Mouse (Mus musculus) embryo, embryonic 10.5 days (tissue): ENCODE measurements around the gene Gpr162.

ENCODE experiments used
- DNase-seq: peaks from one replicate; pipeline ENCODE4 v3.0.0-alpha.2; 2015; ENCODE audit warnings: low spot score

Gene Gpr162

DNA sequence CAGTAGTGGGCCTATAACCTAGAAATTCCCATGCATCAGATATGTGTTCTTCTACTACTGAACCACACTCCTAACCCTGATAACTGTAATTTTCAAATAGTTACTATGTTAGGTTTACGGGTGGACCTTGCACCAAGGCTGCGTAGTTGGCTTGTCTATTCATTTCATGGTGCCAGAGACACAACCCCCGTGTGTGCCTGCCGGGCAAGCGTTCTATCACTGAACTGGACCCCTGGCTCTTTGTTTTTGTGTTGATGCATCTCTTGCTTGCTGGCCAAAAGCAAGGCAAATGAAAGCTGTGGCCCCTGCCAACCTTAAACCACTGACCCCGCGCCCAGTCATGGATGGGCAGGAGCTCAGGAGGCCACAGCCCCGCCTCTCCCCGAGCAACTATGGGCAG is 18.0 kb upstream of the Gpr162 start:
- no peak for DNase-seq

DNA sequence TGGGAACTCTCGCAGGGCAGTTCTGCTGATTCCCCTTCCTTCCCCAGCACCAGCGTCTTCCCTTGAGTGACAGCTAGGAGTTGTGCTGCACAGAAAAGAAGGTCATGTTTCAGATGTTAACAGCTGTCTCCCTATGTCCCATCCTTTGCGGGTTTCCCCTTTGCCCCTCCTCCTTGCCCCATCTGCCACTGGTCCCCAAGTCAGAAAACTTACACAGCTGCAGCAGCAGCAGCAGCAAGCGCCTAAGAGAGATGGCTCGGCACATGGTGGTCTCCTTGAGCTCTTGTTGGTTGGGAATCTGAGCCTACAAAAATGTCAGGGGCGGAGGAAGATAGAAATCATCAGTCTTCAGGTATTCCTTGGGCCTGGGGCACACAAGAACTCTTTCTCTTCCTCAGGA is 15.6 kb upstream of the Gpr162 start:
- no peak for DNase-seq

DNA sequence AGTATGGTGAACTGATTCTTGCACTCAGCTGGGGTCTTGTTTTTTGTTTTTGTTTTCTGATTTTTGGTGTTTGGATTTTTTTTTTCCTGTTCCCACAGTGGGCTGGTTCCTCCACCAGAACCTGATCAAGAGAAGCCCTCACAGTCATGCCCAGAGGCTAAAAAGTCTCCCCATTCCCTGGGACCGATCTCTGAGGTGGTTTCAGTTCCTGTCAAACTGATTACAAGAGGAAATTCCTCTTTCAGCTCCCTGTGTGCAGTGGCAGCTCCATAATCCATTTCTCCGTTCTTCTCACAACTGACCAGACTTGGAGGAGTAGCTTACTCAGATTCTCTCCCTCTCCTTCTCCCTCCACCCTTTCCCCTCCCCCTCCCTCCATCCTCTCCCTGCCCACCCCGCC is 10.6 kb upstream of the Gpr162 start:
- no peak for DNase-seq

DNA sequence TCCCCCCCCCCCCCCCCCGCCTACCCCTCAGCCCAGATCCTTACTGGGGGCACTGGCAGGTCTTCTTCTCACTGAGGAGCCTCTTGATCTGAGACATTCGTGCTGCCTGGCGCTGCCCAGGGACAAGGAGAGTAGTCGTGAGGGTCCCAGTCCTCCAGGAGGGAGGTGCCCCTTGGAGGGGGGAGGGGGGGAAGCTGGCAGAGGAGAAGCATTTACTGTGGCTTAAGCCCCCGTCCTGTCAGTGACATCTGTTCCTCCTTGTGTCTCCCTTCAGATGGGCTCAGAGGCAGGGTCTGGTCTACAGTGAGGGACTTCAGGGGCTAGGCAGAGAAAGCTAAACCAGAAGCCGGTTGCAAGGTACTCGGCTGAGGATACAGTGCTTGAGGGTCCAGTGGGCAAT is 2.8 kb upstream of the Gpr162 start:
- no peak for DNase-seq

DNA sequence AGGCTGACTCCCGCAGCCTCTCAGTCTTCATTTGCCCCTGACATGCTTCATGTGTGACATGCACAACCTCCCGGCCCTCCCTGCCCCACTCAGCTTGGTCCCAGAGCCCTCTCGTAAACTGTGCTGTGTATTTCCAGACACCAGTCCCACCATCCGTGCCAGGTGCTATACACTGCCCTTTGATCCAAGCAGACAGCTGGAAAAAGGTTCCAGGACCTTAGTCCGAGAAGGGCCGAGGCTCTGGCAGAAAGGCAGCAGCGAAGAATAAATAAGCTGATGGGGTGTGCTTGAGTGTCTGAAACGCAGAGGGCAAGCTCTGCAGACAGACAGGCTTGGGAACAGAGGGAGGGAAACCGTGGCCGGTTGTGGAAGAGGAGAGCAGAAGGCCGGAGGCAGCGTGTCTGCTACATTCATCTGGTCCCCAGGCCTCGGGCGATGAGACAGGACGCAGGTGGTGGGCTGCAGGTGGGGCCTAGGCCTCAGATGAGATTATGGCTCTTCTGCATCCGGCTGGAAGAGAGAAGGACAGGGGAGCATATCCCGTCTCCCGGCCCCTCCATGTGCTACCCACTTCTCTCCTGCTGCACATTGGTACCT is 2.1 kb upstream of the Gpr162 start:
- no peak for DNase-seq

DNA sequence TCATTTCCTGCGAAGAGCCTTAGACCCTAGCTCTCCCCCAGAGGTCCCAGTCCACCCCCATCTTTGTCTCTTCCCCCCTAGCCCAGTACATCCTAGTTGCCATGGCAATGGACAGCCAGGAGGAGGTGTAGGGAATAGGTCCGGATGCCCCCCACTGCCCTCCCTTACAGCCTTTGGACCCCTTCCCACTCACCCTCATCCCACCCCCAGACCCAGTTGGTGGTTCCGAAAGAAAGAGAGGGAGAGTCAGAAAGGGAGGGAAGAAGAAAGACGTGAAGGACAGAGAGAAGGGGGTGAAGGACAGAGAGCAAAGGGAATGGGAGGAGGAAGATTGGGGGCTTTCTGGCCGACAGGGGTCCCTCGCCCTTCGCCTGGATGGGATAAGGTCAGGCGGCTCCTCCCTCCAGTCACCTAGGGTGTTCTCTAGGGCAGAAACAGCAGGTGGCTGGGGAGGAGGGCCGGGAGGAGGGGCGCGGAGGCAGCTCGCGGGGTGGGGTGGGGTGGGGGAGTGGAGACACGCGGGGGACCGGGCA is 592 bp downstream of the Gpr162 start:
- peak; percentile 55 for DNase-seq

DNA sequence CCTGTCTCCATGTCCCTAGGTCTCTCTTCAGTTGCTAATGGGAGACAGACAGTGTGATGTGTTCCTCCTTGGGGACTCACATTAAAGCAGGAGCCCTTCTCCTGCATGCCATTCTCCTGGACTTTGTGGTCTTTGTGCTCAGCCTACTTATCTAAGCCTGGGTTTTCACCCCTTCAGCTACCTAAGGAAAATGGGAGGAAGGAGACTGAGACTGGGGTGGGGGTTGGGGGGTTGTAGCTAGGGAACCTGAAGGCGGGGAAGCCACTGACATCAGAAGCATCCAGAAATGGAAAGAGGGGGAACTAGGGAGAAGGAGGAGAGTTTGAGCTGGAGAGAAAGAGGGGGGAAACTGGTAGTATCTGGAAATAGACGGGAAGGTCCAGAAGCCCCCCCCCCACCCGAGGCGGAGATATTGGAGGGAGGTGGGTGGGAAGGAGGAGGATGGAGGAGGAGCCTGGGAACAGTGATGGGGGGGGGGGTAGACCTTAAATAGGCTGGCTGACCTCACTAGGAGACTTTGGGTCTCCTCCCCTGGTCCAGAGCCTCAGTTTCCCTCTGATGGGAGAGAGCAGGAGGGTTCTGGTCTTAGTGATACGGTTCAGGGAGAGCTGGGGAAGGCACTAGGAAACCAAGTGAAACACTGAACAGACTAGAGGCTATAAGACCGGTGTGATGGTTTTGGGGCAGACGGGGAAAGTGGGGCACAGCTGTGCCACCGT is 1.2 kb downstream of the Gpr162 start:
- no peak for DNase-seq

DNA sequence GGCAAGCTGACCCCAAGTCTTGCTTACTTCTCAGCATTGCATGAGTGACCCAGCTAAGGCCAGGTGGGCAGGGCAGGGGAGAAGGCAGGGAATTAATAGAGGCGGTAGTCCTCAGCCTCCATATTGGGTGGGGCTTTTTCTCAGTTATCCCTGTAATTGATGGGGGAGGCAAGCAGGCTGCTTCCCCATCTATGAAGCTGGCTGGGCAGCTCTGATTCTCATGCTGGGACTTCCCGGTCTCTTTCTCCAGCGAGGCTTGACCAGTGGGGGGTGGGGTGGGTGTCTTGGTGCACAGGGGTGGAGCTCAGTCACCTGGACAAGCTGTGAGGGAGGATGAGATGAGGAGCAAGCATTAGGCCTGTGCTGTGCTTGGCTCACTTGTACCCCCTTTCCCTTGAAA is 2.0 kb downstream of the Gpr162 start:
- DNase-seq = no peak

DNA sequence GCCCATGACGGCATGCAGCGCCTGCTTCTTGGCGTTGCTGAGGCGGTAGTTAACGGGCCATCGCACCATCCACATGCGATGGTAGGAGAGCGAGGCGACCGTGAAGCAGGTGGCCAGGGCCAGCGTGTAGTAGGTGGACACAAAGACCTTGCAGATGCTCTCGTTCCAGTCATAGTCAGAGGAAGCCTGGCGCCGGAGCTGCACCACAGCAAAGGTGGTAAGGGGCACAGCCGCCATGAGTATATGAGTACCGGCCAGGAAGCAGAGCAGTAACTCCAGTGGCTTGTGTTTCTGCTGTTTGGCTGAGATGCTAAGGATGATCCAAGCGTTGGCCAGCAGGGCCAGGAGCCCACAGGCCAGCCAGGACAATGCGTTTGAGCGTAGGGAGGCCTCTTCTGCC is 2.5 kb downstream of the Gpr162 start:
- DNase-seq = no peak

DNA sequence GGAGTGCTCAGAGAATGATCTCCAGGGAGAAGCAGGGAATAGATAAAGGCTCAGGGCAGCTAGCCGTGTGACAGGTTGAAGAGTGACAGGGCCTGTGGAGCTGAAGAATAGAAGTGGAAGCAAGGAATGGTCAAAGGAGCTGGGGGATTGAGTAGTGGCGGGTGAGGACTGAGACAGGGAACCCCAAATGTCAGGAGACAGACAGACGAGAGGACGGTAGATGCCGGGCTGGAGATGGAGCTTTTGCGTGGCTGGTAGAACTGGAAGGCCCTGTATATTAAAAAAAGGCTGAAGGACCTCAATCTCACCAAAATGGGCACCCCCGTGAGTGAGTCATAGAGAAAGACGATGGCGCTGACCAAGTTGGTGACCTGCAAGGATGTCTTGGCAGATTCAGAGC is 3.3 kb downstream of the Gpr162 start:
- DNase-seq = no peak

DNA sequence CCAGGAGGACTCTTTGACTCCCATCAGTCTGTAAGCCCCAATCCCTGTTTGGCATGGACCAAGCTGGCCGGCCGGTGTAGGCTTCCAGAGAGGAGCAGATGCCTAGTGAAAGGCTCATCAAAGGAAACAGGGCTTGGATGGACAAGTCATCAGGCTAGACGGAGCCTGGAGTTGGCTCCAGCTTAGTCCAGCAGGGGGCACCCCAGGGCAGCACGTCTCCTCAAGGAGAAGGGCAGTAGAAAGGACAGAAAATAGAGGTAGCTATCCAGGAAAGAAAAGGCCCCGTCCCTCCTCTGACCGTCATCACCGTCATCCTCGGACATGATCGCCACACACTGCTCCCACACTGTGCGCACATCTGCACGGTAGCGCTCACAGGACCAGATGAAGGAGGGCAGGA is 4.1 kb downstream of the Gpr162 start:
- peak; percentile 90 for DNase-seq

DNA sequence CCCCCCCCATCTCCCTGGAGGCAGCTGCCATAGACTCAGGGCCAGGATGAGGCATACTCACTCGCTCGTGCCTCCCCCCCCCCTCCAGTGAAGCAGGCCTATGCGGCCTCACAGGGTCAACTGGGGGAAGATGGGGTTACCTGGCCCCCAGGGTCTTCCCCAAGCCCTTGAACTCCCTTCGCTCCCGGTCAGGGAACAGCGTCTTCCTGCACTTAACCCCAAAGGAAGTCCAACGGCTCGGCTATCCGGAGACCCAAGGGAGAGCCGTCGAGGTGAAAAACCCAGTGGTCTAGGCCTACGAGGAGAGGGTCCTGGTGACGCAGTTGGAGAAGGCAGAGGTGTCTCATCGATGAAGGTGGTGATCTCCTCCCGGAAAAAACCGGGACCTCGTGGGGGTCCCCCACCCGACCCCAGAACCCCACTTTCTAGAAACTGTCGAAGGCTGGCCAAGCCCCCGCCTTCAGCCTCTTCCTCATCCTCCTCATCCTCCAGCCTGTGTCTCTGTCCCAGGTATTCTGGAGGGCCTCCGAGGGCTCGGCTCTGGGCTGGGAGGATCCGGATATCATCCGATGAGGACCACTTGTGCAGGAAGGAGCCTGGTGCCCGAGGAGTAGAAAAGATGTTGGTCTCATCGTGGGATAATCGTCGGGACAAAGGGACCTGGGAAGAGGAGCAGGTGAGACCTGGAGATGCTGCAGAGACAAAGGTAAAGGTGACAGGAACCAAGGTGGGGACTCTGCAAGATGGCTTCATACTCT is 5.0 kb downstream of the Gpr162 start:
- DNase-seq = no peak

DNA sequence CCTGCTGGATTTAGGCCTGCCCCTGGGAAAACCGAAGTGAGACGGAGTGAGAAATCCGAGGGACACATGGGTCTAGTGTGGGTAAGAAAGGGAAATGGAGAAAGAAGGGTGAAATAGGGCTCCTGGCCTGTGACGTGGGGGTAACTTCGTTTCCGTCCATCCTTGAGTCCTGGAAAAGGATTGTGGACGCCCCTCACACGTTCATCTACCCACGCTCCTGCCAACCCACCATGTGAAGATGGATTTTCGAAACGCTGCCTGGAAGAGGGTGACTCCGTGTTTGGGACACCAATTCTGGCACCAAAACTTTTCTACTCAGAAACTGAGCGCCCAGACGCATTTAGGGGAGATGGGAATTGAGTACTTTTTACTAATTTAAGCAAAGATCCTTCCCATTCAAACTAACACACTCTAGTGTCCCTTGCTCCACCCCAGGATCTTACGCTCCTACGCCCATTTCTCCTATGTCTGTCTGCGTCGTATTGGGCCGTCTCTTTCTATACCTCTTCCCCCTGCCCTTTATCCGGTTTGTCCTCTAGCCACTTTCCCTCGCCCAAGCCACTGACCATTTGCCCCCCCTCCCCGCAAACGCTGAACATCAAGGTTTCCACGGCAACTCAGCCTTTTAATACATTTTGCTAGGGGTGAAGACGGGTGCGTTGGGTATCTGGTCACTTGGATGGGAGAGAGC is 5.8 kb downstream of the Gpr162 start:
- DNase-seq = peak; percentile 63

DNA sequence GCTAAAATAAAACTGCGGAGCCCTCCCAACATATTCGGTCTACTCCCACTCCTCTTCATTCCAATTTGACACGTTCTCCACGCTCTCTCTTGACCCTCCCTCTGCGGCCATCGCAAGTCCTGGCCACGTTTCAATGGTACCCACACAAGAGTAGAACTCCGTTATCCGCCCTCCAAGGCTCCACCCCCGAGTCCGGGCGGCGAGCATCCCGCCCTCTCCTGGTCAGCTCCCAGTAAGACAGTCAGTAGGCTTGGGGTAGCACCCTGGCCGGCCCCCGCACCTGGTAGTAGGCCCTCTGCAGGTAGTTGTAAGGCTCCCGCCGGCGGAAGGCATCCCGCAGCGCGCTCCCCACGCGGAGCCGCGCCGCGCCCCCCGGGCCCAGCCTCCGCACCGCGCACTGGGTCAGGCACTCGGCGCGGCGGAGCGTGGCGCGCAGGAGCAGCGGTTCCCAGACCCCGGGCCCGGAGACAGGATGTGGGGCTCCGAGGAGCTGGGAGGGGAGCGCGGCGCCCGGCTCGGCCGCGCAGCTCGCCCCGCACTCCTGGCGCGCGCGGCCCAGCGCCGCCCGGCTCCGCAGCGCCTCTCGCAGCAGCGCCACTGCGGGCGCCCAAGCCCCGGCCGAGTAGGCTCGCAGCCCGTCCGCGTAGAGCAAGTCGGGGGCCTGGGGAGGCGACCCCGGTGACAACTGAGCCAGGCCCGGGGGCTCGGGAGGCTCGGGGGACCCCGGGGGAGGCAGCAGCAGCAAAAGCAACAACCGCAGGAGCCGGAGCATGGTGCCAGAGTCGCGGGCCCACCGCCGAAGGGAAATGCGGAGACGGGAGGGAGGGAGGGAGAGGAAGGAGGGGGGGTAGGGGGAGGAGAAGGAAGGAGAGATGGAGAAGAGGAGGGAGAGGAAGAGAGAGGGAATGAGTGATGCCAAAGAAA is 6.6 kb downstream of the Gpr162 start, which contains the start of gene P3h3:
TSS of gene P3h3 (minus strand) at position 837 of the 924 bp plus-strand sequence.
- peak; percentile 93 for DNase-seq

DNA sequence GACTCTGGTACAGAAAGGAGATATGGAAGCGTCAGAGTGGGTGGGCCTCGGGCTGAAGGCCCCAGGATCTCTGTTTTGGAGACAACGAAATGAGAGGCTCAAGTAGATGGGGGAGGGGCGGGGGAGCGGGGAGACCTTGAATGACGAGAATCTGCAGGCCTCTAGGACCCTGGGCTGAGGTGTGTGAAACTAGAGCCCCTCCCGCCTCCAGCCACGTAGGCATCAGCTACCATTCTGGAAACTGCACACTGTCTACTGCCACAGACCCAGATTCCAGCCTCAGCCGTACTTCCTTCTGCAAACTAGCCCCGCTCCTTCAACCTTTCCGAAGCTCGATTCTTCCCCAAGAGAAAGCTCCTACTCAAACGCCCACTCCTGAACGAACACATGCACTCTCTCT is 7.5 kb downstream of the Gpr162 start:
- DNase-seq = peak; percentile 84

DNA sequence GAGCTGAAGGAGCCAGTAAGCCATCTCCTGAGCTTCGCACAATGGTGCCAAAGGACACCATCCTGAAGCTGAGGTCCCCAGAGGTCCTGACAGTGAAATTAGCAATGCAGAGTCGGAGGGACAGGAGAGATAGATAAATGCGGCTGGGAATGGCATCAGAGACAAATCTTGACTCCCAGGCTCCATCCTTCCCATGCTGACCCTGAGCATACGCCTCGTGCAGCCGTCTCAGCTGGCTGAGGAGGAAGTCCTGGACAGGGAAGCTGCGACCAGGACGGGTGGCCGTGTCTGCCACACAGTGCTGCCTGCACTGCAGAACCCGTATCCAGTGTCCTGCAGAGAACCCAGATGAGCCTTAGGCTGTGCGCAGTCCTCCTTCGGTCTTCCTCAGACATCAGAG is 9.1 kb downstream of the Gpr162 start:
- DNase-seq = no peak

DNA sequence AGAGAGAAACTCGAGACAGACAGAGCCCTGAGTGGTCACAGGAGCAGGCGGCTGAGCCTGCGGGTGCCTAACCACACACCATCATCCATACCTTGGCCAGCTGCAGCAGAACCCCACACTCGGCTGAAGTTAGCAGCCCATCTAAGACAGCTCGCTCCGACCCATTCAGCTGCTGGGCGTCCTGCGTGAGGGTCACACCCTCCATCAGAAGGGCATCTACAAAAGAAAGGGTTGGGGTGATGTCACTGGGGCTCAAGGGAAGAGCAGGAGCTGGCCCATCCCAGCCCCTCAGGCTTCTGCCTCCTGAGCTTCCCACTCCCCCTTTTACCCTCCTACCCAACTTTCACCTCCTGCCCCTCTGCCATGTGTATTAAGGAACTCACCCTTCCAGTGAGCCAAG is 13.2 kb downstream of the Gpr162 start:
- no peak for DNase-seq

DNA sequence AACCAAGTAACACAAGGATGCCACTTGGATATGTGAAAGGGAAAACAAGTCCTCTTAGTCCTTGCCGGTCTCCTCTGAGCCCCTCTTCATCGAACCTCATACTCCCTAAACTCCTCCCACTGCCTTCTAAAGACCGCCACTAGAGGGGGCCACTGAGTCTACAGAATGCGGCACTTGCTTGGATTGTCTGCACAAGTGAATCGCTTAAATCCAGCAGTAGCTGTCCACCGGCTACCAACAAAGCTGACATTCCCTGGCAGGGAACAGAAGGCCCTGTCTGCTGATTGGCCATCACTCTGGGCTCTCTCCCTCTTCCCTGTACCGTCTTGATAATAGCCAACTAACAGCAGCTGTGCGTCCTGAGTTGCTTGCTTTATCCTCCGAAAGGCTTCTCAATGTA is 16.5 kb downstream of the Gpr162 start:
- DNase-seq = peak; percentile 99

DNA sequence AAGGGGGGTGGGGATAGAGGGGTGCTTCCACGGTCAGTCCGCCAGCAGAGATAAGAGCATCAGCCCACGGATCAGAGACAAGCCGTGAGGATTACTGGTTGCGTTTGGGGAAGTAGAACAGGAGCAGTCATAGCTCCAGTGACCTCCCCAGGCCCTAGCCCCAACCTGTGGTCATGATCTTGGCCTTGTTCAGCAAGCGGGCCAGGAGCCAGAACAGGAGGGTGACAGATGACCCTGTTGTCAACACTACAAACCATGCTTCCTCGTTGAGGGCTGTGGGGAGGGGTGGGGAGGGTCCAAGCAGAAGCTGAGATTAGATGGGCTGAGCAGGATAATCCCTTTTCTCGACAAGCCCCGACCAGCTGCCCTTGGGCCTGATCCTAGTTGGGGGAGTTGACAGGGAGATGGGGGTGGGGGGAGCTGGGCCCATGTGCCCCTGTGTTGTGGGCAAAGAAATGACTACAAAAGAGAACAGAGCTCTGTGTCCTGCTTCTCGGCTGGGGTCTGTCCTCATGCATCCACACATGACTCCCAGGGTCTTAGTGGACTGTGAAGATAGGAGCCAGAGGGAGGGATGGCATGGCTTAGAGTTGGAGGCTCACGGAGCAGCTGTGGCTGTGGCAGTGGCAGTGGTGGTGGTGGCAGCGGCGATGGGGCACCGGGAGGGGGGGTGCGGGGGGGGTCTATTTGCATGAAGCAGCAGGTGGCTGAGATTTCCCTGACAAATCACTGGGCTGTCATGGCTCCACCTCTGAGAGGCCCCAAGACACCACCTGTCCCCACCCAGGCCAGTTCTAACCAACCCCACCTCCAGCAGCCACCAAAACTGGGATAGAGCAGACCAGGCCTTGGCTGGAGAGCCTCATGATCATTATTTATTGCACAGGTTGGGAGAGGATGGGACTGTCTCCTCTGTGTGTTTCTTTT is 23.3 kb downstream of the Gpr162 start, which contains the start of gene Gnb3:
TSS of gene Gnb3 (minus strand) at position 35 of the 927 bp plus-strand sequence.
- no peak for DNase-seq

DNA sequence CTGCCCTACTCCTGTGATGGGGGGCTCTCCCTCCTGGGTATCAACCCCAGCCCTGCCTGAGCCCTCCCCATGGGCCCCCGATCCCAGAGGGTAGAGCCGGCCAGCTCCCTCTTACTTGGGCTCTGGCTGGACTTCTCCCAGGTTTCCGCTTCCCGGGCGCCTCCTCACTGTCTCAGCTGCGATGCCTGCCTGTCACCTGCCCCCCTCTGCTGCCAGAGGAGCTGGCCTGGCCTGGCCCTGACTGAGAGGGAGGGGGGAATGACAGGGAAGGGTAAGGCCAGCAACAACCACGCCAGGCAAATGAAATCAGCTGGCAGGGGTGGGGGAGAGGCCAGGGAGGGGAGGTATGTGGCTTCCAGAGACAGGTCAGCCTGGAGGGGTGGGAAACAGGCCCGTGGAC is 24.0 kb downstream of the Gpr162 start:
- no peak for DNase-seq
